Mouse (Mus musculus) brain, adult 10 weeks (tissue): Measurements from ENCODE around the gene Chrnb4. TPM values are rescaled to one million over a fixed set of nuclear protein-coding genes. Genes with fewer than 3 reads are reported as not detected.

ENCODE experiments used
- polyA plus RNA-seq: library from polyadenylated mRNA; stranded (reverse); fragments of 350-450 nt; fragmentation: Illumina TruSeq; extraction: RNeasy Lipid Tissue Mini Kit (QIAGEN cat#74804); gene quantifications from one replicate; pipeline ENCODE4 v1.2.3, GENCODE M21; 2015; ENCODE audit warnings: low read depth, low replicate concordance

Gene Chrnb4
- 0.68 TPM for polyA plus RNA-seq

DNA sequence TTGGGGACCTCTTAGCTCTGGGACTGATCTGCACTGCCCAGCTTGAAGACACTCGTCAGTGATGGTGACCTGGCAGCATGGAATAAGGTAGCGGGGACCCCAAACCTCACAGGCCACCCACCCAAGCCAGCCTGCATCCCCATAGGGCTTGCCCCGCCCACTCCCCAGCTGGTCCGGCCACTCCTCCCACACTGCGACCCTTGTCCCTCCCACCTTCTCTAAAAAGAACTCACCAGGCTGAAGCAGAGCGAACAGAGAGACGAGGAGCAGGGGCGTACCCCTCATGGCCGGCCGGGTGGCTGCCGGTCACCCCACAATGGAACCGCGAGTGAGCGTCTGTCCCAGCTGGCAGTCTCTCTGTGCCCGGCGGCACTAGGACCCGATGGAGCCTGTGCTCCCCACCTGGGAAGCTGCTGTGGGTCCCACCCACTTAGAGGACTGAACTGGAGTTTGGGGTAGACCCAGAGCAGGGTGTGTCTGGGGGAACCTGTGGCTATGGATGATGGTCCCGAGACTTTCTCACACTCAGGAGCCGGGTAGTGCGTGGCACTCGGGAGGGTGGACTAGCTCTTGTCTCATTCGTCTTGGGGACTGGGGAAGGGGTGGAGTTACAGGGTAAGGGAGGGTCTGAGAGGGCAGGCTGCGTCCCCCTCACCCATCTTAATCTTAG lies at the start of gene Chrnb4:
Chrnb4 (minus strand) TSS at position 569 of the 670 bp plus-strand sequence.

DNA sequence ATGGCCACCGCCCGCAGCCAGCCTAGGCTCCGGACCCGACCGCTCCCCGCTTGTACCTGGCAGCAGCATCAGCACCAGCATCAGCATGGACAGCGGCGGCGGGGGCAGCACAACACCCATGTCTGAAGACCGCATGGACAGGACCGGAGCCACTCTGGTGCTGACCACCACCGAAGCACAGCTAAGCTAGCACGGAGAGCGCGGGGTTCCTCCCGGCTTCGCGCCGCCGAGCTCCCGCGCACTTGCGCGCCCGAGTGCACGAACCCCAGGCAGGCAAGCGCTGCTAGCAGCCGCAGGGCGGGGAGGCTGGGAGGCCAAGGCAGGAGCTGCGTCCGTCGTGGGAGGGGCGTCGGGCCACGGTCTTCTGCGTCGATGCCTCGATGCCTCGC lies 22.3 kb downstream of the Chrnb4 start, which contains the start of gene Chrna3:
Chrna3 (minus strand) TSS at position 288 of the 389 bp plus-strand sequence.

DNA sequence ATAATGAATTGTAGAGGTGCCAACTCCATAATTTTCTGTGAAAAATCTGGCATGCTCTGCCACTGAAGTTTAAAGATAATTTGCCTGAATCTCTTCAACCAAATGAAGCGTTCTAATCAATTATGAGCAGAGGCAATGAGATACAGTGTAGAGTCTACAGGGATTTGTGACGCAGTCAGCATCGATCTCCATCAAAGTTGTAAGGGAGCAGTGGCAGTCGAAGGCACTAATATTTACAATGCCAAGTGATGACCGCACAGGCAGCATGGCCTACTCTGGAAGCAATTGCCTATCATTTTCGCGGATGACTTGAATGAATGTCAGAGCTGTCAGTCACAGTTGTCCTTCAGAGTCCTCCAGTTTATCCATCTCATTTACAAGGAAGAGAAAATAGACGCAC lies 67.9 kb downstream of the Chrnb4 start, which contains the start of gene Chrna5:
Chrna5 (plus strand) TSS at position 207 of the 400 bp plus-strand sequence.

Other genes with a start within 250 kb of the Chrnb4 start
- gene Ireb2, start 185.0 kb downstream of the Chrnb4 start, polyA plus RNA-seq, result 34.8 TPM
- gene Hykk, start 131.5 kb downstream of the Chrnb4 start, polyA plus RNA-seq, result 1.5 TPM
- 197 TPM for gene Psma4, start 98.0 kb downstream of the Chrnb4 start, polyA plus RNA-seq
- gene AY074887, start 97.8 kb downstream of the Chrnb4 start, polyA plus RNA-seq, result not detected
- gene Chrna5, start 67.9 kb downstream of the Chrnb4 start, polyA plus RNA-seq, result 3.2 TPM
- 1.5 TPM for gene Chrna3, start 22.2 kb downstream of the Chrnb4 start, polyA plus RNA-seq
- gene Ube2q2, start 100.1 kb upstream of the Chrnb4 start, polyA plus RNA-seq, result 83.5 TPM
- 41.9 TPM for gene Fbxo22, start 160.1 kb upstream of the Chrnb4 start, polyA plus RNA-seq